Mouse (Mus musculus) heart, embryonic 11.5 days (tissue): Measurements from ENCODE around the gene Irx6. TPM values are rescaled to one million over a fixed set of nuclear protein-coding genes. Genes with fewer than 3 reads are reported as not detected.

Experiments used
- ATAC-seq: fragments of 200-750 bp; cut with Nextera tagmentation; replicated peaks from 2 replicates; pipeline ENCODE4 v1.8.0; 2017; ENCODE audit warnings: moderate library complexity; ENCODE audit not compliant: insufficient number of reproducible peaks, low FRiP score, low TSS enrichment
- H3K27ac ChIP-seq: fragments of 300-500 bp; sonication (generic); 2 replicates; pipeline ENCODE4 v1.5.1; 2014; ENCODE audit warnings: mild to moderate bottlenecking, low read depth, low read length
- H3K27me3 ChIP-seq: fragments of 300-500 bp; sonication (generic); 2 replicates; pipeline ENCODE4 v1.6.1; 2014; ENCODE audit warnings: mild to moderate bottlenecking, low read length, mixed read lengths; ENCODE audit not compliant: control insufficient read depth, insufficient read depth
- H3K36me3 ChIP-seq: fragments of 300-500 bp; sonication (generic); 2 replicates; pipeline ENCODE4 v1.6.1; 2014; ENCODE audit warnings: mild to moderate bottlenecking, low read length, moderate library complexity, mixed read lengths; ENCODE audit not compliant: control insufficient read depth, insufficient read depth
- H3K4me1 ChIP-seq: fragments of 300-500 bp; sonication (generic); 2 replicates; pipeline ENCODE4 v1.6.1; 2014; ENCODE audit warnings: low read length; ENCODE audit not compliant: control insufficient read depth, insufficient read depth
- H3K4me2 ChIP-seq: fragments of 300-500 bp; sonication (generic); 2 replicates; pipeline ENCODE4 v1.6.1; 2014; ENCODE audit warnings: mild to moderate bottlenecking, moderate library complexity
- H3K4me3 ChIP-seq: fragments of 300-500 bp; sonication (generic); 2 replicates; pipeline ENCODE4 v1.5.1; 2014; ENCODE audit warnings: low read depth, low read length
- H3K9ac ChIP-seq: fragments of 300-500 bp; sonication (generic); 2 replicates; pipeline ENCODE4 v1.6.1; 2014; ENCODE audit warnings: mild to moderate bottlenecking, low read depth, low read length, moderate library complexity
- H3K9me3 ChIP-seq: fragments of 300-500 bp; sonication (generic); replicated peaks from 2 replicates; pipeline ENCODE4 v1.6.1; 2016; ENCODE audit warnings: low read length; ENCODE audit not compliant: control insufficient read depth
- WGBS: fragments of 180-500 bp; shearing (Covaris S2); extraction: QIAGEN DNeasy Blood & Tissue Kit; methylation state at CpG from one replicate; pipeline ENCODE4 v1.1.7; 2014; ENCODE audit not compliant: insufficient replicate concordance; 5-methylcytosine and 5-hydroxymethylcytosine counted together
- polyA plus RNA-seq: library from polyadenylated mRNA; unstranded; fragments of >200 nt; fragmentation: Nextera tagmentation; extraction: Ambion mirVana; gene quantifications from 2 replicates; pipeline ENCODE4 v1.2.1, GENCODE M21; 2014

The Irx6 gene
- polyA plus RNA-seq: 3.8 and 4.3 TPM in 2 replicates

DNA sequence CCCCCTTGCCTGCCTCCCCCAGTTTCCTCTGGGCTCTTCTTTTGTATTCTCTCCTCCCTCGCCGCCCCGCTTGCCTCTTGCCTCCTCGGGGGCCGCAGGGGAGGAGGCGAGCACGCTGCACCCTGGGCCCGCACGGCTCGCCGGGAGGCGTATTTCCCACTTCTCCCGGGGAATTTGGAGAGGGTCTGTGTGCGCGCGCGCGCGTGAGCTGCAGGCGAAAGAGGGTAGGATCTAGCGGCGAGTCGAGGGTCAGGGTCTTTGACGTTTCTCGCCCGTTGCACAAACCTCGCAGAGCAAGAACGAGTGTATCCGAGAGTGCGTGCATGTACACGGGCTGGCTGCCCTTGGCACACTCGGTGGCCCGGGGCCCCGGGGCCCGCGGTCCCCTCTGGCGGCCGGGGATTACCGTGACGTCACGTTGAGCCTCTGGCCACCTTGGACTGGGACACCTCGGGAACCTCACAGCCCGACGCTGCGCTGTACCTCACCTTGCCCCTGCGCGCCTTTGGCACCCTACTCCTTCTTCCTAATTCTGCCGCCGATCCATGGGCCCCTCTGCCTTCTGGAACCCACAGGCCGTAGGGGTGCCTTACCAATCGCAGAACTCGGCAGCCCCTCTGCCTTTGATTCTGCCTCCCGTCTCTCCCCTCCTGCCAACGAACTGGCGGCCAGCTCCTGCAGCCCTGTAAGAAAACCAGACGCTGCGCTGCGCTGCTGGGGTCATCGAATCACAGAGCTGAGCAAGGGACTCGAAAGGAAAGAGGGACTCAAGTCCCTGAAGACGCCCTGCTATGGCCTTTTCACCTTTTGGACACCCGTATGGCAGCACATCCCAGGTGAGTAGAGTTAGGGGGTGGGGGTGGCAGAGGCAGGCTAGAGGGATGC is at the start of gene Irx6:
Gene Irx6, plus strand, starts transcription at position 45 of the 885 bp plus-strand sequence.
- H3K9ac ChIP-seq: peak within 1 kb of the TSS; percentile 60
- H3K4me3 ChIP-seq: peak within 1 kb of the TSS; percentile 39
- H3K27me3 ChIP-seq: peaks cover 85% of the 10 kb centered on the region
- H3K36me3 ChIP-seq: no peaks in the 10 kb centered on the region
- H3K27ac ChIP-seq: no peak within 1 kb of the TSS
- H3K4me2 ChIP-seq: peak within 1 kb of the TSS; percentile 90
- H3K9me3 ChIP-seq: no peaks in the 10 kb centered on the region
- under 1% methylated on average over 62 of the region's 62 CpGs for WGBS
- ATAC-seq: no peak
- H3K4me1 ChIP-seq: peaks cover 8% of the 10 kb centered on the region

DNA sequence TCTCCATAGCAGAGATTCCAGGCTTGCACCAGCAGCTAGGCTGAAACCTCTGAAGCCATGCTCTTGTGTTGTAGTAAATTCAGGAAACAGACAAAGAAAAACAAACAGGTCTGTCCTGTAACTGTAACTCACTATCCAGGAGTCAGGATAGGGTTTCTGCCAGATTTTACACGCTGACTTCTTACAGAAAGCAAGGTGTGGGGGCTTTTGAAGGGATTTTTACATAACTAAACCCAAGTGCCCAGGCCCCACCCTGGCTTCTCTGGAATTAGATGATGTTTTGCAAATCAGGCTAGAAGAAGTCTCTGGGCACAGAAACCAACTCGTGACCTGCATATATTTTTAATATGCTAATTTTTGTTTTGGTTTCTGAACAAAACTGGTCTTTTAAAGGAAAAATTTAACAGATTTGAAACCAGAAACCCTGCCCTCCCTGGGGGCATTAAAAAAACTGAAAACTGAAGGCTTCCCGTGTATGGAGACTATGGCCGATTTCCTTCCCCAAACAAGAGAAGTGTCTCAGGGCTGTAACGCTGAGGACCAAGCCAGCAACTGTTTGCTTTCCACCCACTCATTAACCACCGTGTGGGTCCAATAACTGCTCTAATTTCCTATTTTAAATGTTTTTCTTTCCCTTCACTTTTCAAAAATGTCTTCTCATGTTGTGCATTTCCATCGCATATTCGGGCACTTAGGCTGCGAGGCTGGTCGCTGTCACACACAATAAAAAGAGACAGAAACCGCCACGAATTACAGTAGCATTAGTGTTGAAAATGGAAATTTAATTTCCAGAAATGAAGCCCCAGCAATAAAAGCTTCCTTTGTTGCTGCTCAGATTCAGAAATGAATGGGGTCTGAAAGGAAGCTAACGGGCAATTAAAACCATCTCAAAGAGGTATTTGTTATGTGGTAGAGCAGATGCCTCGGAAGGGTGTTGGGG is 45.1 kb upstream of the Irx6 start:
- Histone ChIP-seq H3K27ac (no peak overlapping the region), H3K27me3 (no peaks in the 10 kb centered on the region), H3K4me2 (no peak overlapping the region), H3K4me3 (no peak overlapping the region), H3K36me3 (no peaks in the 10 kb centered on the region), H3K9me3 (no peaks in the 10 kb centered on the region), H3K9ac (no peak overlapping the region), H3K4me1 (no peaks in the 10 kb centered on the region)
- no peak for ATAC-seq
- WGBS: 67% methylated on average over 14 of the region's 14 CpGs

- H3K36me3 ChIP-seq: no peaks in the 10 kb centered on the region
- ATAC-seq: no peak
- H3K4me3 ChIP-seq: no peak overlapping the region
- no peaks in the 10 kb centered on the region for H3K9me3 ChIP-seq
- no peaks in the 10 kb centered on the region for H3K27me3 ChIP-seq
- H3K27ac ChIP-seq: no peak overlapping the region
- H3K4me1 ChIP-seq: no peaks in the 10 kb centered on the region
- WGBS: 84% methylated on average over 5 of the region's 5 CpGs
- H3K4me2 ChIP-seq: no peak overlapping the region
- H3K9ac ChIP-seq: no peak overlapping the region
Measured at GRCm38 (mm10) chr8:92633199-92633598, 40.9 kb upstream of the Irx6 start.

- no peak overlapping the region for H3K9ac ChIP-seq
- no peaks in the 10 kb centered on the region for H3K9me3 ChIP-seq
- H3K36me3 ChIP-seq: no peaks in the 10 kb centered on the region
- 79% methylated on average over 8 of the region's 8 CpGs for WGBS
- no peaks in the 10 kb centered on the region for H3K4me1 ChIP-seq
- no peak overlapping the region for H3K27ac ChIP-seq
- H3K27me3 ChIP-seq: no peaks in the 10 kb centered on the region; the same call in 1 of the 2 replicates
- ATAC-seq: no peak
- no peak overlapping the region for H3K4me3 ChIP-seq
- H3K4me2 ChIP-seq: no peak overlapping the region
Measured at GRCm38 (mm10) chr8:92640820-92641219, 33.3 kb upstream of the Irx6 start.

DNA sequence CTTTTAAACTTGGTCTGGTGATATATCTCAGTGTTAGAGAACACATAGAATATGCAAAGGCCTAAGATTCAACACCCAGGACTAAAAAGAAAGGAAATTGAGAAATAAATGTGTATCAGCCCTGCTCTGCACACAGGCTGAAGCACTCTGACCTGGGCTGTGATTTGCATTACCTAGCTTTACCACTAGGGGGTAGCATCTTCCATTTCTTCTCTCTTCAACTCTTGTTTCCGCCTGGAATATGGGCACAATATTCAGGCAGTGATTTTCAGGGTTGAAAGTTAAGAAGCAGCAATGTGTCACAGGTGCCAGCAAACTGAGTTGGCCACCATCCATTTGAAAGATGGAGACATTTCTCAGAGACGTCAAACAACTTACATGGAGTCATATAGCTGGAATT is 27.5 kb upstream of the Irx6 start:
- no peak for ATAC-seq
- no peak overlapping the region for H3K4me3 ChIP-seq
- no peaks in the 10 kb centered on the region for H3K9me3 ChIP-seq
- no peak overlapping the region for H3K27ac ChIP-seq
- no peaks in the 10 kb centered on the region for H3K4me1 ChIP-seq
- H3K27me3 ChIP-seq: no peaks in the 10 kb centered on the region
- no peak overlapping the region for H3K9ac ChIP-seq
- no peak overlapping the region for H3K4me2 ChIP-seq
- H3K36me3 ChIP-seq: no peaks in the 10 kb centered on the region
- WGBS: 55% methylated on average over 2 of the region's 2 CpGs

DNA sequence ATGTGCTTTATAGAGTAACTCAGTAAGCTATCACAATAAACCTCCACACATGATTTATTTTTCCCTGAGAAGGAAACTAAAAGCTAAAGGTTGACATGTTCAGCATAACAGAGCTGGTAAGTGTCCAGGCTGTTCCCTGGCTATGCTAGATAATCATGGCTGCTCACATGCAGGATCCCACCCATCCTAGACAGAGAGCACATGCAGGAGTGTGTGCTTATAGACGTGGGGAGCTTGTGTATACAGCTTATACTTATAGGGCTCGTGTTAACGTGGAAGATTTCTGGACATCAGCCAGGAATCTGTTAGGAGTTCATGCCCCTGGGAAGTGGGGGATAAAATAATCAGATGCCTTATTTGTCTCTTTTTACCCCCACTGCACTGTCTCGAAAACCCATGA is 9.9 kb upstream of the Irx6 start:
- H3K27ac ChIP-seq: no peak overlapping the region
- H3K4me2 ChIP-seq: no peak overlapping the region
- no peaks in the 10 kb centered on the region for H3K9me3 ChIP-seq
- peaks cover 3% of the 10 kb centered on the region; the same call in 1 of the 2 replicates for H3K27me3 ChIP-seq
- no peaks in the 10 kb centered on the region for H3K36me3 ChIP-seq
- no peak overlapping the region for H3K9ac ChIP-seq
- no peaks in the 10 kb centered on the region for H3K4me1 ChIP-seq
- no peak for ATAC-seq
- WGBS: 59% methylated on average over 4 of the region's 4 CpGs
- H3K4me3 ChIP-seq: no peak overlapping the region

GRCm38 (mm10) chr8:92670236-92670635 is 3.9 kb upstream of the Irx6 start:
- no peaks in the 10 kb centered on the region for H3K36me3 ChIP-seq
- no peak for ATAC-seq
- peaks cover 8% of the 10 kb centered on the region for H3K4me1 ChIP-seq
- no peak overlapping the region for H3K9ac ChIP-seq
- no peak overlapping the region for H3K4me2 ChIP-seq
- no peak overlapping the region for H3K4me3 ChIP-seq
- peaks cover 47% of the 10 kb centered on the region for H3K27me3 ChIP-seq
- no peak overlapping the region for H3K27ac ChIP-seq
- H3K9me3 ChIP-seq: no peaks in the 10 kb centered on the region
- WGBS: 72% methylated on average over 11 of the region's 11 CpGs

GRCm38 (mm10) chr8:92670656-92671195 is 3.4 kb upstream of the Irx6 start:
- ATAC-seq: no peak
- peaks cover 8% of the 10 kb centered on the region for H3K4me1 ChIP-seq
- no peak overlapping the region for H3K9ac ChIP-seq
- no peak overlapping the region for H3K4me3 ChIP-seq
- H3K9me3 ChIP-seq: no peaks in the 10 kb centered on the region
- peaks cover 52% of the 10 kb centered on the region for H3K27me3 ChIP-seq
- WGBS: 62% methylated on average over 12 of the region's 12 CpGs
- no peak overlapping the region for H3K4me2 ChIP-seq
- no peaks in the 10 kb centered on the region for H3K36me3 ChIP-seq
- no peak overlapping the region for H3K27ac ChIP-seq
